Mouse (Mus musculus): ENCODE results near the gene Kif21b.

Gene Kif21b

GRCm38 (mm10) chr1:136130951-136131558 lies at the start of gene Kif21b:
Gene Kif21b (plus strand): TSS chr1:136131389.
- peak; percentile 91 for DNase-seq (ENCODE audit: low spot score)

DNA sequence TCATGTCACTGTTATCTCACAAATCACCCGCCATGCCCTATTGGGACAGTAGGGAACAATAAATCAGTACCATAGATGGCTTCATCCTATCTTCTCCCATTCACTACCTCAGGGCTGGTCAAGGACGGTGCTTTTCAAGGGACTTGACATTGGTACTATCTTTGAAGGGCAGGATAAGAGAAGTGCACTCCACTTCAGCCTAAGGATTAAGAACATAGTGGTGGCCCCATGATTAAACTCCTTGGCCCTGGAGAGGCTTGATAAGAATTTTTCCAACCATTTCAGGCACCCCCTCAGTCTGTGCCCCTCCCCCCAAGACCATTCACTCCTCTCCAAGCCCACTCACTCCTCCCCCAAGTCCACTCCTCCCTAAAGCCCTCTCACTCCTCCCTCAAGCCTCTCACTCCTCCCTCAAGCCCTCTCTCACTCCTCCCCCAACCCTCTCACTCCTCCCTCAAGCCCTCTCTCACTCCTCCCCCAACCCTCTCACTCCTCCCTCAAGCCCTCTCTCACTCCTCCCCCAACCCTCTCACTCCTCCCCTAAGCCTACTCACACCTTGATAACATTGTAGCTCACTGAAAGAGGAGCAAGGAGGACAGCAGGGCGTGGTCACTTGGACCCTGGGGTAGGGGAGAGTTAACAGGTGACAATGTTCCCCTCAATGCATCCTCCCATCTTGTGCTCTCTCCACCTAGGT lies 45.1 kb upstream of the Kif21b start:
- DNase-seq (ENCODE audit: low spot score): no peak

DNA sequence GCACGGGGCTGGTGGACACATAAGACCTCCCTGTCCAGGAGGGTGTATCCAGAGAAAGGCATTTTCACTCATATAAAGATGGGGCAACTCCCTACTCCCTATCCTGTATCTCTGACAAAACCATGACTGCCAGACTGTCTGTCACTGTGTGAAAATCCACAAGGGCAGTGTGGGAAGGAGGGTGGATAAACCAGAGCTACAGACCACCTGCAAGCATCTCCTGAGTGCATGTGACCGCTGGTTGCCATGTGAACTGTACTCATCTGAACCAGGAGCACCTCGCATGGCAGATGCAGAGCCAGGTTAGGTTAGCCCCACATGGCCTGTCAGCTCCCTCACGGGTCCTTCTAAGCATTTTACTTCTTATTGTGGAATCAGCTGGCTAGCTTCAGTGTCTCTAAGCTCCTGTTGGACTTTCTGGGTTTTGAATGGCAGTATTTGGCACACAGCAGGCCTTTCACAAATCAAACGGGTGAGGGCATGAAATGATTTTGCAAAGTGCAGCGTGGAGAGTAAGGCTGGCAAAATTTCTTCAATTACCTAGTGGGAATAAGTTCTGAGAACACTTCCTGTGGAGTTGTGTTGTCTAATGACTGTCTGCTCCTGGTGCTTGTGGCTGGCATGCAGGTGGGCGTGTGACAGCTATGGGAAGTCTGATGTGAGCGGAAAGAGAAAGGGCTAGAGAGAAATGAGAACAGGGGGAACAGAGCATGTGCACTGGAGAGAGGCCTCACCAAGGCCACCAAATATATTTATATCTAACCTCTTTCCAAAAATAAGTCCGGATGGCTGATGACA lies 41.6 kb upstream of the Kif21b start:
- DNase-seq (ENCODE audit: low spot score): no peak

GRCm38 (mm10) chr1:136093726-136094125 lies 37.5 kb upstream of the Kif21b start:
- DNase-seq (ENCODE audit: low spot score): no peak

- DNase-seq (ENCODE audit: low spot score): no peak
These were observed 36.4 kb upstream of the Kif21b start for GRCm38 (mm10) chr1:136094807-136095206.

DNA sequence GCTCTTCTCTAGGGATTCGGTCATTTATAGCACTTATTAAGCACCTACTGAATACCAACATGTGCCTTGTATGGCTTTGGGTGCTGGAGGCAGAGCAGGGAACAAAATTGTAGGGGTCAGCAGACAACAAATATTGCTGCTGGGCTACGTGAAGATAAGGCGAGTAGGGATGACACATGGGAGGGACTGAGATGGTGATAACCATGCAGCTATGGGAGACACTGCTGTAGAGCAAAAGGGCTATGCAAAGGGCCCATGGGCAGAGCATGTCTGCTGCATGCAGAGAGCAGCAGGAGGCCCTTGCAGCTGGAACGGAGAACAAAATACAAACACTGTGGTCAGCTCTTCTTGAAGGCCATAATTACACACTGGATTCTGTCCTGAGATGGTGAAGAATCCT lies 29.1 kb upstream of the Kif21b start:
- DNase-seq (ENCODE audit: low spot score): no peak

DNA sequence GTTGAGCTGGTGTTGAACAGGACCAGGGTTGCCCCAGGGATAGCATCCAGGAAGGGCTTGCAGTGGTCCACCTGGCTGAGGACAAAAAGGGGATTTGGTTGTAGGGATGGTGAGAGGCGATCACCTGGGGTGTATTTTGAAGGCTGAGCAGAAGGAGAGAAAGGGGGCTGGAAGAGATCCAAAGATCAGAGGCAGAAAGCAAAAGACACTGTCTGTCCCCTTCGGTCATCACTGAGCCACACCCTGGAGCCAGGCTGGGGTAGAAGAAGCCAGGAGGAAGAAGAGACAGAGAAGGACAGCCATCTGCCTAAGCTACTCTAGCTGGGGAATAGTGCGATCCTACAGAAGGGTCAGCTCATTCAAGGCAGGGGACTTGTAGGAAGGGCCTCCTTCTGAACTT lies 28.6 kb upstream of the Kif21b start:
- DNase-seq (ENCODE audit: low spot score): no peak

GRCm38 (mm10) chr1:136102981-136103380 lies 28.2 kb upstream of the Kif21b start:
- no peak for DNase-seq (ENCODE audit: low spot score)

GRCm38 (mm10) chr1:136103696-136104095 lies 27.5 kb upstream of the Kif21b start:
- no peak for DNase-seq (ENCODE audit: low spot score)

DNA sequence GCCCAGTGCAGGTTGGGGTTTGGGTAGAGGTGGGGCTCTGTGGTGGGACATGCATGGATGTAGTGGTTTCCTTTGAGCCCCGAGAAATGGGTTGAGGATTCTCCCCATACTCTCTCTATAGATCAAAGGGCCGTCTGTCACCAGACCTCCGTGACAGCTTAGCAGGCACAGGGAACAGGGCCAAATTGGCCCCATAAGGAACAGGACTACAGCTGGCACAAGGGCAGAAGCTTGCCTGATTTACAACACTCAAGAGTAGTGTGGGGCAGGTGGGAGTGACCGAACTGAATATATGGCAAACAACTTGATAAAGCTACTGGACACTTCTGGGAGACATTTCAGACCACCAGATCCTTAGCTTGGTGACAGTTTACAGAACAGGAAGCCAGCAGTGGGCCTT lies 26.4 kb upstream of the Kif21b start:
- DNase-seq (ENCODE audit: low spot score): no peak

- no peak for DNase-seq (ENCODE audit: low spot score)
These were observed 21.7 kb upstream of the Kif21b start for GRCm38 (mm10) chr1:136109464-136109863.

DNA sequence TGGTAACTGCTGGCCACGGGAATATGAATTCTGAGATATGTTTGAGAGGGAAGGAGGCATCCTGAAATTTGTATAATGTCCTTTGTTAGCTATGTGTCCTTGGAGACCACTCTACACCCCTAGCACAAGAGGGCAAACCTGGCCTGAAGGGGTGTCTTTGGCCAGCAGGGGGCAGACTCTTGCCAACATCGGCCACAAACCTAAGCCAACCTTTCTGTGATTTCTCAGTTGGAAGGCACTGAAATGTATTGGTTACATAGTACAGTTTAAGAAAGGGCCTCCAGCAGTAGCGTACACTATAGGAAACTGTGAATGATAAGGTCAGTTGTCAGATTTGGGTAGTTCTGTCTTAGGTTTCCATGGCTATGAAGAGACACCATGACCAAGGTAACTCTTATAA lies 15.0 kb upstream of the Kif21b start:
- peak; percentile 55 for DNase-seq (ENCODE audit: low spot score)

GRCm38 (mm10) chr1:136117069-136117468 lies 14.1 kb upstream of the Kif21b start:
- no peak for DNase-seq (ENCODE audit: low spot score)

GRCm38 (mm10) chr1:136118875-136119274 lies 12.3 kb upstream of the Kif21b start:
- peak; percentile 86 for DNase-seq (ENCODE audit: low spot score)

DNA sequence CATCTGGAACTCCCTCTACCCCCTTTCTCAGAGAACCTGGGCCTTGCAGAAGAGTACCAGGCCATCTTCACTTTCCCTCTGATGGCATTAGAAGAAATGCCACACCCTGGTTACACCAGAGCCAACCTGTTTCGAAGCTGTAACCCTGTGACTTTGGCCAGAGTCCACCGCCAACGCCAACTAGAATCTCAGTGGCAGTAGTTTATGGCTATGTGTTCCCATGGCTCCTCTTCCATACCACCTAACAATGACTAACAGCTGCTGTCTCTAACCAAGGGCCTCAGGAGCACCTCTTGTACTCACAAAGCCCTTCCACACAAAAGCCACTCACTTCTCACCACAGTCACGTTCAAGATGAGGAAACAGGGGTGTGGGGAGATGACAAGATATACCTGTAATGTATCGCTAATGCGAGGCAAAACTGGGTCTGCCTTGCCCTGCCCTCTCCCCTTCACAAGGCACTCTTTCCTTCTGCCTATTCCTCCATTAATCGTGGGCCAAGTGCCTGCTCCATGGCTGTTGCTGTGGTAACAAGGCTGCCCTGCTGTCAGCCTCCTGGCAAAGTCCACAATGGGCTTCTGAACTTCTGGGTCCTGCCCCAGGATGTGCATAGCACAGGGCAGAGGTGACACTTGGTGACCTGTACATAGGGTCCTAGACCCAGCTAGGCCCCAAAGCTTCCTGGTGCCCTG lies 11.5 kb upstream of the Kif21b start:
- no peak for DNase-seq (ENCODE audit: low spot score)

DNA sequence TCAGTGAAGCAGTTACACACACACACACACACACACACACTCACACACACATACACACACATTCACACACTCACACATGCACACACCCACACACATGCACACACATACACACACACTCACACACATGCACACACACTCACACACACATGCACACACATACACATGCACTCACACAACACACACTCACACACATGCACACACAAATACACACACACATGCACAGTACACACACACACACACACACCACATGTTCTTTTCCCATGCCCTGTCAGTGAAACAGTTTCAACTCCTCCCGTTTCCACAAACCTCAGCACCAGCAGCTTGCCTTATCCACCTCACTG lies 11.0 kb upstream of the Kif21b start:
- no peak for DNase-seq (ENCODE audit: low spot score)

DNA sequence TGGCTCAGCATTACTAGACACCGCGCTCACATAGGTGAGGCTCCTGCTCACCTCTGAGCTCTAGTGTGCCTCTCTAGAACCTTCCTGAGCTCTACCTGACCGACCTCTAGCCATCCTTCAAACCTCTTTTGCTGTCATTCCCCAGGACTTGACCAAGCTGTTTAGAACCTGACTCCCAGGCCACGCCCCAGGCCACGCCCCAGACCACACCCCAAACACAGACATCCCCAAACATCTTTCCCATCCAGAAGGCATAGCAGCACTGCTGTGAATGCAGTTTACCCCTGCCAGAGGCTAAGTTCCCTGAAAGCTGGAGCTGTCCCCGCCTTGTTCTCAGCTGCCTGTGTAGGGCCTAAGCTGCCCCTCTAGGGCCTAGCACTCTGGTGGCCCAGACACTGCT lies 10.4 kb upstream of the Kif21b start:
- DNase-seq (ENCODE audit: low spot score): no peak

DNA sequence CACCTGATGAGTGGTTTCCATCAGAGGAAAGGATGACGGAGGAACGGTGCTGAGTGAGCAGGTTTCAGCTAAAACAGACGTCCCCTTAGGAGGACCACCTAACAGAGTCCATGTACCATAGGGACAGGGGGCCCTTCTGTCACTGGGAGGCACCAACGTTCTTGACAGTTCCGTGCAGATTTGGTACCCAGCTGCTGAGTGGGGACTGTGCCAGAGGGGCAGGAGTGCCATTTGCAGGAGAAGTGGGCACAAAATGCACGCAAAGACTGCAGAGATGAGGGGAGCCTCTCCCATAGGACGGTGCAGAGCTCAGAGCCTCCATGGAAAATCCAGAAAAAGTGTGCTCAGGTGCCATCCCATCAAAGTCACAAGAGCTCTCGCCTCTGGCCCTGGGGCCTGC lies 9.2 kb upstream of the Kif21b start:
- no peak for DNase-seq (ENCODE audit: low spot score)

DNA sequence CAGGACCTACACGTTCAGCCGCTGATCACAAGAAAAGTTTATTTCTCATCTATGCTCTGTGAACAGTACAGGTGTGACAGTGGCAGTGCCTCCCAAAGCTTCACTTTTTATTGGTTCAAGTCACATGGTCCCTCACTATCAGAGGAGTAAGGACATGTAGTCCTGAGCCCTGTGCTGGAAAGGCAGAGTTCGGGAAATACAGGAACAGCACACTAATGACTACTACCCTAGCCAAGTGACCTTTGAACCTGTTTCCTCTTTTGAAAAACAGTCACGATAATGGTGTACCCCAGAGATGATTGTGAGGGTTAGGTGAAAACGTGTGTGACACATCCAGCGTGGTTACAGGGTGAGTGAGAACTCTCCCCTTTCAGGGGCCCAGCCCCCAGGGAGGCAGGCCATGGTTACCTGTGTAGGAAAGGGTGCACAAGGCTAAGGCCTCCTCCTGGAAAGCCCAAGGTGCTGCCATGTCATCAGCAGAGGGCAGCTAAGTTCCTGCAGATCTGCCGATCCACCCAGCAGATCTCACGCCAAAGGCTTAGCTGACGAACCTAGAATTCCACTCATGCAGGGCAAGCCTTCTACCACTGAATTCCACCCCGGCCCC lies 4.9 kb upstream of the Kif21b start:
- no peak for DNase-seq (ENCODE audit: low spot score)

DNA sequence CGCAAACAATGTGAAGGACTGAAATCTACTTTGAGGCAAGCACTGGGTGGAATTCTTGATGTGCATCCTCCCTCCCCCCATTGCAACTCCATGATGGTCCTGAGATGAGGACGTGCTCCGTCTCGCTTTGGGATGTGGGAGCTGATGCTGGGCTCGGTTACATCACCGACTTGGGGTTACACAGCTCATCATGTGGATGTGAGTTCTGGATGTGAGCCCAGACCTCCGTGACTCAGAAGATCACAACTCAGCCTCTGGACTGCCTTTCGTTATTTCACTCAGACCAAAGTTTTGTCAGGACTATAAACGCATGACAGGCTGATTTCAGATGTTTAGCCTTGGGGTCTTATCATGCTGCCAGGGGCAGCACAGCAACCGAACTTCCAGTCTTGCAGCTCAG lies 4.3 kb upstream of the Kif21b start:
- DNase-seq (ENCODE audit: low spot score): peak; percentile 68

GRCm38 (mm10) chr1:136127856-136128255 lies 3.3 kb upstream of the Kif21b start:
- no peak for DNase-seq (ENCODE audit: low spot score)

DNA sequence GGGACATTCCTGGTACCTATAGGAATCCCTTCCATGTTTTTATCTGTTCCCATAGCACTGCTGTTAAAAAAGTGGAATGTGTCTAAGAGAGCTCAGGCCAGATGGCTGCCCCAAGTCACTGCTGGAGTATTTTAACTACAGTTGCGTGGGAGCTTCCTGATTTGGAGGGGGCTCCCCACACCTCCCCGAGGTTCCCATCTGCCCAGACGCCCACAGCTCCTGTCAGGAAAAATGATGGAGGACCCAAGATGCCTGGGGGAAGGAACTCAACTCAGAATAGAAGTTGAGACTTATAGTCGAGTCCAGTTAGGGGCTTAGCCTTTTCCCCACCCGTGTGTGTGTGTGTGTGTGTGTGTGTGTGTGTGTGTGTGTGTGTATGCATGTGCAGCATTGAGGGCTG lies 2.8 kb upstream of the Kif21b start:
- DNase-seq (ENCODE audit: low spot score): no peak
